Mouse (Mus musculus): ENCODE results near the gene Pde4dip. TPM values are rescaled to one million over a fixed set of nuclear protein-coding genes. Genes with fewer than 3 reads are reported as not detected.

Pde4dip gene
- polyA plus RNA-seq, 1 experiment from 2014 or later: 99.4 TPM

- Histone ChIP-seq H3K4me2 (ENCODE audit: low read length) (peak overlapping the region; percentile 70), H3K36me3 (ENCODE audit: control insufficient read depth, insufficient read depth, low read length) (peaks cover 34% of the 10 kb centered on the region), H3K27me3 (ENCODE audit: control insufficient read depth, insufficient read depth, low read length) (no peaks in the 10 kb centered on the region), H3K9ac (ENCODE audit: low read length) (peak overlapping the region; percentile 76), H3K9me3 (ENCODE audit: control insufficient read depth, low read length) (no peaks in the 10 kb centered on the region), H3K27ac (replicated peaks in 1 of 2; ENCODE audit: control insufficient read depth in 1 of 2, insufficient read depth in 1 of 2, low read depth in 2 of 2, low read length in 2 of 2) (peak overlapping the region; percentile 62 to 87), H3K4me3 (ENCODE audit: control insufficient read depth in 1 of 2, insufficient read depth in 1 of 2, low read depth in 1 of 2, low read length in 2 of 2) (peak overlapping the region; percentile 57 to 69), H3K4me1 (ENCODE audit: control insufficient read depth in 2 of 2, insufficient read depth in 2 of 2, low read length in 2 of 2) (peaks cover 7 to 27% of the 10 kb centered on the region in 2 experiments; a peak in 3 of 4 replicates)
- WGBS: 3% methylated on average over 47 of the region's 47 CpGs
- ATAC-seq (ENCODE audit: insufficient number of reproducible peaks, insufficient read depth, low FRiP score, low read depth): peak; percentile 97
Measured at GRCm38 (mm10) chr3:97767771-97768762, 120.4 kb downstream of the Pde4dip start.

GRCm38 (mm10) chr3:97767041-97767770 is 121.3 kb downstream of the Pde4dip start:
- H3K9ac ChIP-seq (ENCODE audit: low read length): peak overlapping the region; percentile 76
- no peaks in the 10 kb centered on the region for H3K27me3 ChIP-seq (ENCODE audit: control insufficient read depth, insufficient read depth, low read length)
- H3K9me3 ChIP-seq (ENCODE audit: control insufficient read depth, low read length): no peaks in the 10 kb centered on the region
- peak overlapping the region; percentile 70 for H3K4me2 ChIP-seq (ENCODE audit: low read length)
- H3K4me3 ChIP-seq (ENCODE audit: control insufficient read depth in 1 of 2, insufficient read depth in 1 of 2, low read depth in 1 of 2, low read length in 2 of 2): peak overlapping the region; percentile 57 to 69
- H3K36me3 ChIP-seq (ENCODE audit: control insufficient read depth, insufficient read depth, low read length): peaks cover 39% of the 10 kb centered on the region
- H3K27ac ChIP-seq (replicated peaks in 1 of 2; ENCODE audit: control insufficient read depth in 1 of 2, insufficient read depth in 1 of 2, low read depth in 2 of 2, low read length in 2 of 2): peak overlapping the region; percentile 57 to 87
- 9% methylated on average over 40 of the region's 40 CpGs for WGBS
- no peak; the same call in 1 of the 2 replicates for ATAC-seq (ENCODE audit: insufficient number of reproducible peaks, insufficient read depth, low FRiP score, low read depth)
- peaks cover 7 to 30% of the 10 kb centered on the region in 2 experiments; a peak in 3 of 4 replicates for H3K4me1 ChIP-seq (ENCODE audit: control insufficient read depth in 2 of 2, insufficient read depth in 2 of 2, low read length in 2 of 2)

- peak overlapping the region; percentile 76; the same call in 1 of the 2 replicates for H3K9ac ChIP-seq (ENCODE audit: low read length)
- H3K27ac ChIP-seq (replicated peaks in 1 of 2; ENCODE audit: control insufficient read depth in 1 of 2, insufficient read depth in 1 of 2, low read depth in 2 of 2, low read length in 2 of 2): no peak overlapping the region
- peaks cover 47% of the 10 kb centered on the region for H3K36me3 ChIP-seq (ENCODE audit: control insufficient read depth, insufficient read depth, low read length)
- peaks cover 10 to 37% of the 10 kb centered on the region in 2 experiments; a peak in 3 of 4 replicates for H3K4me1 ChIP-seq (ENCODE audit: control insufficient read depth in 2 of 2, insufficient read depth in 2 of 2, low read length in 2 of 2)
- H3K4me3 ChIP-seq (ENCODE audit: control insufficient read depth in 1 of 2, insufficient read depth in 1 of 2, low read depth in 1 of 2, low read length in 2 of 2): peak overlapping the region; percentile 57 to 69
- peak overlapping the region; percentile 70 for H3K4me2 ChIP-seq (ENCODE audit: low read length)
- no peaks in the 10 kb centered on the region for H3K27me3 ChIP-seq (ENCODE audit: control insufficient read depth, insufficient read depth, low read length)
- ATAC-seq (ENCODE audit: insufficient number of reproducible peaks, insufficient read depth, low FRiP score, low read depth): no peak
- 63% methylated on average over 9 of the region's 9 CpGs for WGBS
- no peaks in the 10 kb centered on the region for H3K9me3 ChIP-seq (ENCODE audit: control insufficient read depth, low read length)
Measured at GRCm38 (mm10) chr3:97766459-97766858, 122.0 kb downstream of the Pde4dip start.

GRCm38 (mm10) chr3:97764152-97764551 is 124.4 kb downstream of the Pde4dip start:
- Histone ChIP-seq H3K9me3 (ENCODE audit: control insufficient read depth, low read length) (no peaks in the 10 kb centered on the region), H3K9ac (ENCODE audit: low read length) (no peak overlapping the region), H3K4me1 (ENCODE audit: control insufficient read depth in 2 of 2, insufficient read depth in 2 of 2, low read length in 2 of 2) (peaks cover 10 to 37% of the 10 kb centered on the region in 2 experiments; a peak in 3 of 4 replicates), H3K27me3 (ENCODE audit: control insufficient read depth, insufficient read depth, low read length) (no peaks in the 10 kb centered on the region), H3K27ac (replicated peaks in 1 of 2; ENCODE audit: control insufficient read depth in 1 of 2, insufficient read depth in 1 of 2, low read depth in 2 of 2, low read length in 2 of 2) (no peak overlapping the region), H3K4me3 (ENCODE audit: control insufficient read depth in 1 of 2, insufficient read depth in 1 of 2, low read depth in 1 of 2, low read length in 2 of 2) (no peak overlapping the region), H3K4me2 (ENCODE audit: low read length) (no peak overlapping the region), H3K36me3 (ENCODE audit: control insufficient read depth, insufficient read depth, low read length) (peaks cover 47% of the 10 kb centered on the region)
- WGBS: 85% methylated on average over 5 of the region's 5 CpGs
- no peak for ATAC-seq (ENCODE audit: insufficient number of reproducible peaks, insufficient read depth, low FRiP score, low read depth)

- ATAC-seq (ENCODE audit: insufficient number of reproducible peaks, insufficient read depth, low FRiP score, low read depth): no peak
- H3K9ac ChIP-seq (ENCODE audit: low read length): no peak overlapping the region
- no peaks in the 10 kb centered on the region for H3K27me3 ChIP-seq (ENCODE audit: control insufficient read depth, insufficient read depth, low read length)
- peaks cover 7 to 29% of the 10 kb centered on the region in 2 experiments; a peak in 3 of 4 replicates for H3K4me1 ChIP-seq (ENCODE audit: control insufficient read depth in 2 of 2, insufficient read depth in 2 of 2, low read length in 2 of 2)
- WGBS: 41% methylated on average over 6 of the region's 6 CpGs
- no peak overlapping the region for H3K4me3 ChIP-seq (ENCODE audit: control insufficient read depth in 1 of 2, insufficient read depth in 1 of 2, low read depth in 1 of 2, low read length in 2 of 2)
- peaks cover 64% of the 10 kb centered on the region for H3K36me3 ChIP-seq (ENCODE audit: control insufficient read depth, insufficient read depth, low read length)
- no peak overlapping the region for H3K4me2 ChIP-seq (ENCODE audit: low read length)
- no peak overlapping the region for H3K27ac ChIP-seq (replicated peaks in 1 of 2; ENCODE audit: control insufficient read depth in 1 of 2, insufficient read depth in 1 of 2, low read depth in 2 of 2, low read length in 2 of 2)
- no peaks in the 10 kb centered on the region for H3K9me3 ChIP-seq (ENCODE audit: control insufficient read depth, low read length)
Measured at GRCm38 (mm10) chr3:97761951-97762350, 126.6 kb downstream of the Pde4dip start.

GRCm38 (mm10) chr3:97761168-97761567 is 127.3 kb downstream of the Pde4dip start:
- Histone ChIP-seq H3K4me2 (ENCODE audit: low read length) (no peak overlapping the region), H3K9ac (ENCODE audit: low read length) (no peak overlapping the region), H3K4me1 (ENCODE audit: control insufficient read depth in 2 of 2, insufficient read depth in 2 of 2, low read length in 2 of 2) (peaks cover 3 to 22% of the 10 kb centered on the region in 2 experiments; a peak in 2 of 4 replicates), H3K36me3 (ENCODE audit: control insufficient read depth, insufficient read depth, low read length) (peaks cover 65% of the 10 kb centered on the region), H3K27ac (replicated peaks in 1 of 2; ENCODE audit: control insufficient read depth in 1 of 2, insufficient read depth in 1 of 2, low read depth in 2 of 2, low read length in 2 of 2) (no peak overlapping the region), H3K4me3 (ENCODE audit: control insufficient read depth in 1 of 2, insufficient read depth in 1 of 2, low read depth in 1 of 2, low read length in 2 of 2) (no peak overlapping the region), H3K27me3 (ENCODE audit: control insufficient read depth, insufficient read depth, low read length) (no peaks in the 10 kb centered on the region), H3K9me3 (ENCODE audit: control insufficient read depth, low read length) (no peaks in the 10 kb centered on the region)
- ATAC-seq (ENCODE audit: insufficient number of reproducible peaks, insufficient read depth, low FRiP score, low read depth): no peak
- WGBS: 79% methylated on average over 5 of the region's 5 CpGs

DNA sequence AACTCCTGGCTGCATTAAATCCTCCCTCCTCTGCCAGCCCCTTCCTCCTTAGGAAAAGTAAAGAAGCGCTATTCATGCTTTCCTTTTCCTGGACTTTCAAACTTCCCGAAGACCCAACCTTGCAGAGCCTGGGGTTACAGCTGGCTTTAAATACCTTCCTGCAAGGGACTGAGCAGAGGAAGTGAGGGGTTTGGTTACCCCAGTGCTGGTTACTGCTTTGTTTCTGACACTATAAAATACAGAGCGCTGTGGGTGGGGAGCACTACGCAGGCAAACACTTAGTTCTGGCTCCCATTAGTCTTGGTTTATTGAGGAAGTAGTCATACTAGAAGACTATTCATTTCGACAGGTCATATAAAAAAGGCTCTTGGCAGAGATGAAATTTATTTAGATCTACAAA is 128.7 kb downstream of the Pde4dip start:
- WGBS: 92% methylated on average over 5 of the region's 5 CpGs
- Histone ChIP-seq H3K9ac (ENCODE audit: low read length) (no peak overlapping the region), H3K27ac (replicated peaks in 1 of 2; ENCODE audit: control insufficient read depth in 1 of 2, insufficient read depth in 1 of 2, low read depth in 2 of 2, low read length in 2 of 2) (no peak overlapping the region), H3K36me3 (ENCODE audit: control insufficient read depth, insufficient read depth, low read length) (peaks cover 70% of the 10 kb centered on the region), H3K4me3 (ENCODE audit: control insufficient read depth in 1 of 2, insufficient read depth in 1 of 2, low read depth in 1 of 2, low read length in 2 of 2) (no peak overlapping the region), H3K27me3 (ENCODE audit: control insufficient read depth, insufficient read depth, low read length) (no peaks in the 10 kb centered on the region), H3K4me2 (ENCODE audit: low read length) (no peak overlapping the region), H3K4me1 (ENCODE audit: control insufficient read depth in 2 of 2, insufficient read depth in 2 of 2, low read length in 2 of 2) (peaks cover 3 to 17% of the 10 kb centered on the region in 2 experiments; a peak in 2 of 4 replicates), H3K9me3 (ENCODE audit: control insufficient read depth, low read length) (no peaks in the 10 kb centered on the region)
- no peak for ATAC-seq (ENCODE audit: insufficient number of reproducible peaks, insufficient read depth, low FRiP score, low read depth)
